Mouse (Mus musculus): ENCODE measurements at regions not wholly inside any gene's neighbourhood (a gene's known extent, or its start where the extent isn't known, plus 50 kb on each side); places are given as distances from the start of the nearest gene placed in this dataset.

DNA sequence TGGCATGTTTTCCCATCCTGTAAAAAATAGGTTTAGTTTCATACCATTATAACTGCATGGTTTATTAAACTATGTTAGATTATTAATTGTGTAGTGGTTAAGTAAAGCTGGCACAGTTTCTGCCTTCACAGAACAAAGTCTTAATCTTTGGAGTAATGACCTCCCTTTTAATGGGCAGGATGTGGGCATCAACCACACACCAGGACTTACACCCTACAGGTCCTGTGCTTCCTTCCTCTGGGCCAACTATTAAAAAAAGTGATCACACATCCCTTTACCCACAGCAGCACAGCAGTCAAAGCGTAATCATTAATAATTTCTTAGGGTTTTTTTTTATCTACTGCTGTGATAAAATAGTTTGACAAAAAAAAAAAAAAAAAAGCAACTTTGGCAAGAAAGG lies 300.3 kb downstream of the Fam49a start:
- no peak for TF ChIP-seq CTCF (IDR thresholded peaks at IDR 0.05; ENCODE audit: borderline replicate concordance, insufficient read depth, low read depth, low read length)
- no peak for TF ChIP-seq POLR2A (IDR thresholded peaks at IDR 0.05; ENCODE audit: borderline replicate concordance, insufficient read depth, low read length)

Data from cerebellum, adult 2 months (tissue).